Mouse (Mus musculus) embryonic facial prominence, embryonic 11.5 days (tissue): ENCODE measurements around the gene Snx10. TPM values are rescaled to one million over a fixed set of nuclear protein-coding genes. Genes with fewer than 3 reads are reported as not detected.
A peak's percentile ranks its signal among the peaks of the same experiment; 100 is the strongest.

ENCODE experiments used
- ATAC-seq: fragments of 200-750 bp; cut with Nextera tagmentation; replicated peaks from 2 replicates; pipeline ENCODE4 v1.8.0; 2017; ENCODE audit warnings: low read depth; ENCODE audit not compliant: insufficient number of reproducible peaks, low FRiP score, low TSS enrichment
- DNase-seq: peaks from one replicate; pipeline ENCODE4 v3.0.0-alpha.2; 2015; ENCODE audit warnings: low spot score
- H3K27ac ChIP-seq: fragments of 300-500 bp; sonication (generic); replicated peaks from 2 replicates; pipeline ENCODE4 v1.5.1; 2014; ENCODE audit warnings: mild to moderate bottlenecking, low read depth, low read length, control low read depth
- H3K27me3 ChIP-seq: fragments of 300-500 bp; sonication (generic); 2 replicates; pipeline ENCODE4 v1.6.1; 2014; ENCODE audit warnings: mild to moderate bottlenecking, low read length, moderate library complexity, mixed read lengths; ENCODE audit not compliant: control insufficient read depth, insufficient read depth
- H3K36me3 ChIP-seq: fragments of 300-500 bp; sonication (generic); replicated peaks from 2 replicates; pipeline ENCODE4 v1.6.1; 2014; ENCODE audit warnings: low read depth, mild to moderate bottlenecking, low read length, moderate library complexity, mixed read lengths; ENCODE audit not compliant: control insufficient read depth, insufficient read depth
- H3K4me1 ChIP-seq: fragments of 300-500 bp; sonication (generic); 2 replicates; pipeline ENCODE4 v1.6.1; 2014; ENCODE audit warnings: low read length, mixed read lengths; ENCODE audit not compliant: control insufficient read depth, insufficient read depth
- H3K4me2 ChIP-seq: fragments of 300-500 bp; sonication (generic); 2 replicates; pipeline ENCODE4 v1.6.1; 2014; ENCODE audit warnings: low read depth, mild to moderate bottlenecking, control low read depth, low read length, moderate library complexity
- H3K4me3 ChIP-seq: fragments of 300-500 bp; sonication (generic); 2 replicates; pipeline ENCODE4 v1.5.1; 2014; ENCODE audit warnings: low read depth, low read length, control low read depth
- H3K9ac ChIP-seq: fragments of 300-500 bp; sonication (generic); replicated peaks from 2 replicates; pipeline ENCODE4 v1.6.1; 2014; ENCODE audit warnings: mild to moderate bottlenecking, control low read depth, low read length
- H3K9me3 ChIP-seq: fragments of 300-500 bp; sonication (generic); replicated peaks from 2 replicates; pipeline ENCODE4 v1.6.1; 2016; ENCODE audit warnings: mild to moderate bottlenecking, low read length, inconsistent platforms, mixed read lengths; ENCODE audit not compliant: control insufficient read depth
- WGBS: fragments of 180-500 bp; shearing (Covaris S2); extraction: QIAGEN DNeasy Blood & Tissue Kit; methylation state at CpG from one replicate; pipeline ENCODE4 v1.1.7; 2014; 5-methylcytosine and 5-hydroxymethylcytosine counted together
- polyA plus RNA-seq: library from polyadenylated mRNA; unstranded; fragments of >200 nt; fragmentation: Nextera tagmentation; extraction: Ambion mirVana; gene quantifications from 2 replicates; pipeline ENCODE4 v1.2.1, GENCODE M21; 2014

The Snx10 gene
- polyA plus RNA-seq, 1 experiment from 2014 or later = 26.5 TPM

- no peaks in the 10 kb centered on the region; the same call in 1 of the 2 replicates for H3K36me3 ChIP-seq
- DNase-seq (no peak), ATAC-seq (no peak)
- no peak overlapping the region for H3K4me2 ChIP-seq
- H3K4me1 ChIP-seq = no peaks in the 10 kb centered on the region
- no peaks in the 10 kb centered on the region for H3K9me3 ChIP-seq
- H3K9ac ChIP-seq = no peak overlapping the region
- H3K4me3 ChIP-seq = no peak overlapping the region
- no peak overlapping the region for H3K27ac ChIP-seq
- H3K27me3 ChIP-seq = no peaks in the 10 kb centered on the region
- WGBS = 49% methylated on average over 2 of the region's 2 CpGs
Measured at GRCm38 (mm10) chr6:51489787-51490186, 33.9 kb upstream of the Snx10 start.

- Histone ChIP-seq H3K27ac (no peak overlapping the region), H3K9ac (no peak overlapping the region), H3K4me1 (no peaks in the 10 kb centered on the region), H3K27me3 (no peaks in the 10 kb centered on the region), H3K36me3 (no peaks in the 10 kb centered on the region), H3K4me3 (no peak overlapping the region), H3K9me3 (no peaks in the 10 kb centered on the region), H3K4me2 (no peak overlapping the region)
- 74% methylated on average over 8 of the region's 8 CpGs for WGBS
- no peak for ATAC-seq
- DNase-seq = no peak
Measured at GRCm38 (mm10) chr6:51497321-51498111, 26.2 kb upstream of the Snx10 start.

GRCm38 (mm10) chr6:51505671-51506070, 18.0 kb upstream of the Snx10 start:
- H3K9ac ChIP-seq = no peak overlapping the region
- H3K4me1 ChIP-seq = no peaks in the 10 kb centered on the region
- no peaks in the 10 kb centered on the region for H3K9me3 ChIP-seq
- H3K4me3 ChIP-seq = no peak overlapping the region
- H3K4me2 ChIP-seq = no peak overlapping the region
- 40% methylated on average over 1 of the region's 1 CpGs for WGBS
- H3K36me3 ChIP-seq = no peaks in the 10 kb centered on the region
- H3K27me3 ChIP-seq = no peaks in the 10 kb centered on the region
- ATAC-seq = no peak
- no peak overlapping the region for H3K27ac ChIP-seq
- no peak for DNase-seq

- Histone ChIP-seq H3K27ac (no peak overlapping the region), H3K9ac (no peak overlapping the region), H3K4me2 (no peak overlapping the region), H3K27me3 (no peaks in the 10 kb centered on the region), H3K4me1 (no peaks in the 10 kb centered on the region), H3K9me3 (no peaks in the 10 kb centered on the region), H3K4me3 (no peak overlapping the region), H3K36me3 (no peaks in the 10 kb centered on the region)
- 69% methylated on average over 2 of the region's 2 CpGs for WGBS
- ATAC-seq = no peak
- DNase-seq = no peak
Measured at GRCm38 (mm10) chr6:51507556-51507955, 16.1 kb upstream of the Snx10 start.

- Histone ChIP-seq H3K9ac (peak overlapping the region; percentile 15; the same call in 1 of the 2 replicates), H3K27ac (no peak overlapping the region), H3K4me3 (peak overlapping the region; percentile 12; the same call in 1 of the 2 replicates), H3K27me3 (no peaks in the 10 kb centered on the region), H3K4me1 (no peaks in the 10 kb centered on the region), H3K36me3 (no peaks in the 10 kb centered on the region), H3K4me2 (peak overlapping the region; percentile 19; the same call in 1 of the 2 replicates), H3K9me3 (no peaks in the 10 kb centered on the region)
- WGBS = 26% methylated on average over 18 of the region's 18 CpGs
- DNase-seq (peak; percentile 85), ATAC-seq (no peak; the same call in 1 of the 2 replicates)
Measured at GRCm38 (mm10) chr6:51508750-51509648, 14.7 kb upstream of the Snx10 start.

GRCm38 (mm10) chr6:51510094-51510493, 13.6 kb upstream of the Snx10 start:
- no peak overlapping the region for H3K27ac ChIP-seq
- H3K9ac ChIP-seq = no peak overlapping the region
- peak; percentile 47 for DNase-seq
- no peak overlapping the region for H3K4me3 ChIP-seq
- no peak overlapping the region for H3K4me2 ChIP-seq
- whole genome bisulfite sequencing = 25% methylated on average over 5 of the region's 5 CpGs
- no peaks in the 10 kb centered on the region for H3K4me1 ChIP-seq
- H3K27me3 ChIP-seq = no peaks in the 10 kb centered on the region
- H3K36me3 ChIP-seq = no peaks in the 10 kb centered on the region
- ATAC-seq = no peak
- H3K9me3 ChIP-seq = no peaks in the 10 kb centered on the region

GRCm38 (mm10) chr6:51510946-51511345, 12.8 kb upstream of the Snx10 start:
- H3K4me3 ChIP-seq = no peak overlapping the region
- H3K9ac ChIP-seq = no peak overlapping the region
- H3K9me3 ChIP-seq = no peaks in the 10 kb centered on the region
- H3K4me2 ChIP-seq = no peak overlapping the region
- ATAC-seq (no peak), DNase-seq (no peak)
- H3K4me1 ChIP-seq = no peaks in the 10 kb centered on the region
- no peaks in the 10 kb centered on the region for H3K27me3 ChIP-seq
- H3K27ac ChIP-seq = no peak overlapping the region
- H3K36me3 ChIP-seq = no peaks in the 10 kb centered on the region
- WGBS = 54% methylated on average over 1 of the region's 1 CpGs

- H3K4me1 ChIP-seq = no peaks in the 10 kb centered on the region
- no peak for ATAC-seq
Measured at GRCm38 (mm10) chr6:51513745-51514144, 10.0 kb upstream of the Snx10 start.

More at GRCm38 (mm10) chr6:51513745-51514144, 10.0 kb upstream of the Snx10 start:
- H3K27me3 ChIP-seq = no peaks in the 10 kb centered on the region
- no peaks in the 10 kb centered on the region for H3K36me3 ChIP-seq
- no peak overlapping the region for H3K27ac ChIP-seq
- WGBS = 71% methylated on average over 3 of the region's 3 CpGs
- H3K4me3 ChIP-seq = no peak overlapping the region
- no peaks in the 10 kb centered on the region for H3K9me3 ChIP-seq
- no peak overlapping the region for H3K9ac ChIP-seq
- DNase-seq = no peak
- no peak overlapping the region for H3K4me2 ChIP-seq
